Mouse (Mus musculus): ENCODE results near the gene Ncoa1.
"Not testable (repeated sequence)": the region's sequence is repeated elsewhere in the genome, so short reads cannot be mapped to it uniquely, and the experiment has no call there.

Ncoa1 gene

GRCm38 (mm10) chr12:4298626-4299025 is 178.4 kb downstream of the Ncoa1 start:
- DNase-seq, result no peak

GRCm38 (mm10) chr12:4295881-4296280 is 181.1 kb downstream of the Ncoa1 start:
- no peak for DNase-seq

- DNase-seq, result no peak
These were observed 181.7 kb downstream of the Ncoa1 start for GRCm38 (mm10) chr12:4295281-4295680.

- no peak for DNase-seq
These were observed 183.2 kb downstream of the Ncoa1 start for GRCm38 (mm10) chr12:4293813-4294212.

GRCm38 (mm10) chr12:4285186-4285585 is 191.8 kb downstream of the Ncoa1 start:
- DNase-seq, result no peak

- no peak for DNase-seq
These were observed 197.1 kb downstream of the Ncoa1 start for GRCm38 (mm10) chr12:4279878-4280277.

GRCm38 (mm10) chr12:4278978-4279755 is 197.8 kb downstream of the Ncoa1 start:
- no peak for DNase-seq

GRCm38 (mm10) chr12:4271078-4271477 is 205.9 kb downstream of the Ncoa1 start:
- DNase-seq, result no peak

- DNase-seq, result no peak
These were observed 209.2 kb downstream of the Ncoa1 start for GRCm38 (mm10) chr12:4267765-4268164.

GRCm38 (mm10) chr12:4252742-4253655 is 224.0 kb downstream of the Ncoa1 start:
- no peak for DNase-seq

GRCm38 (mm10) chr12:4249786-4250185 is 227.2 kb downstream of the Ncoa1 start:
- DNase-seq, result peak; percentile 55

GRCm38 (mm10) chr12:4245742-4246141 is 231.2 kb downstream of the Ncoa1 start:
- no peak for DNase-seq

GRCm38 (mm10) chr12:4243805-4244204 is 233.2 kb downstream of the Ncoa1 start:
- no peak for DNase-seq

GRCm38 (mm10) chr12:4240281-4240680 is 236.7 kb downstream of the Ncoa1 start:
- not testable (repeated sequence) for DNase-seq

- DNase-seq, result no peak
These were observed 239.5 kb downstream of the Ncoa1 start for GRCm38 (mm10) chr12:4237481-4237880.

- DNase-seq, result peak; percentile 96
These were observed 243.1 kb downstream of the Ncoa1 start, which contains the start of the genes Ptrhd1 and Cenpo for GRCm38 (mm10) chr12:4233572-4234508. Ptrhd1 (plus strand) TSS chr12:4234027. Cenpo (minus strand) TSS chr12:4234294.

- no peak for DNase-seq
These were observed 244.2 kb downstream of the Ncoa1 start for GRCm38 (mm10) chr12:4232777-4233176.

GRCm38 (mm10) chr12:4230156-4230555 is 246.8 kb downstream of the Ncoa1 start:
- no peak for DNase-seq

- no peak for DNase-seq
These were observed 264.1 kb downstream of the Ncoa1 start for GRCm38 (mm10) chr12:4212908-4213307.

GRCm38 (mm10) chr12:4211174-4211573 is 265.8 kb downstream of the Ncoa1 start:
- no peak for DNase-seq

GRCm38 (mm10) chr12:4209196-4209595 is 267.8 kb downstream of the Ncoa1 start:
- no peak for DNase-seq

GRCm38 (mm10) chr12:4208405-4209133 is 268.4 kb downstream of the Ncoa1 start:
- DNase-seq, result peak; percentile 54
